Mouse (Mus musculus) midbrain, postnatal 0 days (tissue): ENCODE measurements around the gene Macrod1. TPM values are rescaled to one million over a fixed set of nuclear protein-coding genes. Genes with fewer than 3 reads are reported as not detected.

Source experiments
- ATAC-seq: fragments of 200-750 bp; cut with Nextera tagmentation; 2 replicates; pipeline ENCODE4 v1.8.0; 2017; ENCODE audit warnings: moderate number of reproducible peaks, mild to moderate bottlenecking, moderate TSS enrichment, moderate library complexity; ENCODE audit not compliant: low FRiP score
- DNase-seq: peaks from one replicate; pipeline ENCODE4 v3.0.0-alpha.2; 2015; ENCODE audit warnings: low spot score
- H3K27ac ChIP-seq: fragments of 300-500 bp; sonication (generic); 2 replicates; pipeline ENCODE4 v1.5.1; 2014; ENCODE audit warnings: low read depth, mild to moderate bottlenecking, low read length, mixed read lengths
- H3K27me3 ChIP-seq: fragments of 300-500 bp; sonication (generic); 2 replicates; pipeline ENCODE4 v1.6.1; 2014; ENCODE audit warnings: low read length, control low read depth, mixed read lengths; ENCODE audit not compliant: insufficient read depth
- H3K36me3 ChIP-seq: fragments of 300-500 bp; sonication (generic); 2 replicates; pipeline ENCODE4 v1.6.1; 2014; ENCODE audit warnings: low read length, control low read depth, mixed read lengths; ENCODE audit not compliant: insufficient read depth
- H3K4me1 ChIP-seq: fragments of 300-500 bp; sonication (generic); 2 replicates; pipeline ENCODE4 v1.6.1; 2014; ENCODE audit warnings: mild to moderate bottlenecking, control low read depth, antibody characterized with exemption, low read length, mixed read lengths; ENCODE audit not compliant: insufficient read depth
- H3K4me2 ChIP-seq: fragments of 300-500 bp; sonication (generic); 2 replicates; pipeline ENCODE4 v1.6.1; 2014; ENCODE audit warnings: low read depth, mild to moderate bottlenecking, low read length, mixed read lengths; ENCODE audit not compliant: poor library complexity, severe bottlenecking
- H3K4me3 ChIP-seq: fragments of 300-500 bp; sonication (generic); 2 replicates; pipeline ENCODE4 v1.5.1; 2014; ENCODE audit warnings: low read depth, mild to moderate bottlenecking, low read length, moderate library complexity
- H3K9ac ChIP-seq: fragments of 300-500 bp; sonication (generic); replicated peaks from 2 replicates; pipeline ENCODE4 v1.6.1; 2014; ENCODE audit warnings: mild to moderate bottlenecking, low read length, moderate library complexity, mixed read lengths; ENCODE audit not compliant: poor library complexity, severe bottlenecking
- H3K9me3 ChIP-seq: fragments of 300-500 bp; sonication (generic); 2 replicates; pipeline ENCODE4 v1.6.1; 2016; ENCODE audit warnings: low read length, control low read depth
- CTCF ChIP-seq: IDR thresholded peaks from 2 replicates; pipeline ENCODE4 v1.5.1; 2016; ENCODE audit warnings: antibody characterized with exemption, mild to moderate bottlenecking
- WGBS: fragments of 180-500 bp; shearing (Covaris S2); extraction: QIAGEN DNeasy Blood & Tissue Kit; methylation state at CpG from one replicate; pipeline ENCODE4 v1.1.7; 2014; 5-methylcytosine and 5-hydroxymethylcytosine counted together
- polyA plus RNA-seq: library from polyadenylated mRNA; unstranded; fragments of >200 nt; fragmentation: Nextera tagmentation; extraction: Ambion mirVana; gene quantifications from 2 replicates; pipeline ENCODE4 v1.2.1, GENCODE M21; 2015
- total RNA-seq: library from RNA; depleted of rRNA; stranded (reverse); fragments of >200 nt; gene quantifications from 2 replicates; pipeline ENCODE4 v1.2.3, GENCODE M21; 2014; rRNA removed

Macrod1 gene
- total RNA-seq (1.4 and 5.1 TPM in 2 replicates), polyA plus RNA-seq (5.9 and 6.2 TPM in 2 replicates)

- Histone ChIP-seq H3K4me1 (peaks cover 9% of the 10 kb centered on the region; the same call in 1 of the 2 replicates), H3K4me3 (peak within 1 kb of the TSS; percentile 71), H3K9ac (peak within 1 kb of the TSS; percentile 59), H3K4me2 (peak within 1 kb of the TSS; percentile 100), H3K27me3 (no peaks in the 10 kb centered on the region), H3K27ac (no peak within 1 kb of the TSS), H3K36me3 (no peaks in the 10 kb centered on the region), H3K9me3 (no peaks in the 10 kb centered on the region)
- no peak for TF ChIP-seq CTCF
- DNase-seq = peak; percentile 74
- WGBS = under 1% methylated on average over 57 of the region's 72 CpGs
- ATAC-seq = peak; percentile 66
Observed at GRCm38 (mm10) chr19:7056248-7057087, at the start of gene Macrod1. Macrod1 (plus strand) TSS chr19:7056810.

DNA sequence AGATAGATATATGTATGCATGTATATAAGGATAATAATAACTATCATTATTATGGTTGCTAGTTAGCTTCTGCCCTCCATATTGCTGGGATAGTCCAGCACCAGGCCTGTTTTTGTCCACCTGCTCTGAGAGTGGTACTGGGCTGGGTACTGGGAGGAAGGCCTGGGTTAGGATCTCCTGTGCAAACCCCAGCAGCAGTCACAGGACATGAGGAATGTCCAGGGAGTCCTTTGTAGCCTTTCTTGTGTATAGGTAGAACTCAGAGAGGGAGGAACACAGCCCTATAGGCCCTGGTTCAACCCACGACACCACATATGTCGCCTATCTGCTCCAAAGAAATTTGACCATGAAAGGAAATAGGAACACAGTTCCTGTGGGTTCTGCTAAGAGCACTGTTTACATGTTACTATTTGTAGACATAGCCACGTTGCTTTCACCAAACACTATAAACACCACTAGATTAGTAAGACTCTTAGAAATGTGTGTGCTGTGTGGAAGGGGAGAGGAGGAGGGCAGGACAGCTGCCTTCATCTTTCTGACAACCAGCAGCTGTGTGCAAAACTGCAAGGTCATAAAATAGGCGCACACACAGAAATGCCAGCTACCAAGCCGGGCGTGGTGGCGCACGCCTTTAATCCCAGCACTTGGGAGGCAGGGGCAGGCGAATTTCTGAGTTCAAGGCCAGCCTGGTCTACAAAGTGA, 49.6 kb upstream of the Macrod1 start:
- no peaks in the 10 kb centered on the region for H3K36me3 ChIP-seq
- WGBS = 94% methylated on average over 9 of the region's 9 CpGs
- no peaks in the 10 kb centered on the region for H3K4me1 ChIP-seq
- H3K9ac ChIP-seq = no peak overlapping the region
- no peak overlapping the region for H3K4me3 ChIP-seq
- H3K27me3 ChIP-seq = no peaks in the 10 kb centered on the region
- ATAC-seq = no peak
- no peak overlapping the region for H3K4me2 ChIP-seq
- H3K27ac ChIP-seq = no peak overlapping the region
- no peak for TF ChIP-seq CTCF
- H3K9me3 ChIP-seq = no peaks in the 10 kb centered on the region
- no peak for DNase-seq

DNA sequence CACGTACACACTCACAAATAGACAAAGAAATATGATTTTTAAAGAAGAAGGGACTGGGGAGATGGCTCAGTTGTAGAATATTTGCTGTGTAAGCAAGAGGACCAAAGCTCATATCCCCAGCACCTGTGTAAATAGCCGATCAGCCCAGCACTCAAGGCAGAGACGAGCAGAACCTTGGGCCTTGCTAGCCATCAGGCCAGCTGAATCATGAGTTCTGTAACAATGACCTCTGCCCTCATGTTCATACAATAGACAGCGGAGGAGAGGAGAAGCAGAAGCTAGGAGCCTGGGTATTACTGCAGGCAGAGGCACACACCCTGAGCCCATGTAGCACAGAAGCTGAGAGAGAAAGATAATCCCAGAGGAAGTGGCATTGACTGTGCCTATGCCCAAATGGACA, 44.2 kb upstream of the Macrod1 start:
- no peaks in the 10 kb centered on the region for H3K4me1 ChIP-seq
- 81% methylated on average over 4 of the region's 4 CpGs for WGBS
- H3K9me3 ChIP-seq = no peaks in the 10 kb centered on the region
- H3K4me3 ChIP-seq = no peak overlapping the region
- ATAC-seq (no peak), DNase-seq (no peak)
- no peak overlapping the region for H3K4me2 ChIP-seq
- H3K27ac ChIP-seq = no peak overlapping the region
- TF ChIP-seq CTCF = no peak
- no peak overlapping the region for H3K9ac ChIP-seq
- no peaks in the 10 kb centered on the region for H3K27me3 ChIP-seq
- H3K36me3 ChIP-seq = 0 out of 2 replicates have a peak, but pooled peaks cover 2% of the 10 kb centered on the region

DNA sequence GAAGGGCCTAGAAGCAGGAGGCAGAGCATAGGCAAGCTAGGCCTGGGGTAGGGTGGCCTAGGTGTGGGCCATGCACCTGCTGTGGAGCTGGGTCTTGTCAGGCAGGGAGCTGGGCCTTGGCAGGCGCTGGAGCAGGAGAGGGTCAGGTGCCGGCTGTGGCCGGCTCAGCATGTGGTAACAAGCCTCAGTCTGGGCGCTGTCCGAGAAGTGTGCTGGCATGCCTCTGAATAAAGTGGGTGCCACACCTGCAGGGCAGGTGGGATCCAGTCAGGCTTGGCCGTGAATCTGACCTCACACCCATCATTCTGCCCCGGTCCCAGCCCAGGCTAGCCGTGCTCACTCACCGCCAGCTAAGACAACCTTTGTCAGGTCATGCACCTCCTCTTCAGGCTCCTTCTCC, 42.6 kb upstream of the Macrod1 start:
- Histone ChIP-seq H3K27me3 (no peaks in the 10 kb centered on the region), H3K4me1 (no peaks in the 10 kb centered on the region), H3K9me3 (no peaks in the 10 kb centered on the region), H3K4me2 (no peak overlapping the region), H3K27ac (no peak overlapping the region), H3K9ac (no peak overlapping the region), H3K36me3 (peaks cover 9% of the 10 kb centered on the region; the same call in 1 of the 2 replicates), H3K4me3 (no peak overlapping the region)
- no peak for TF ChIP-seq CTCF
- no peak for ATAC-seq
- DNase-seq = no peak
- WGBS = 89% methylated on average over 9 of the region's 9 CpGs

DNA sequence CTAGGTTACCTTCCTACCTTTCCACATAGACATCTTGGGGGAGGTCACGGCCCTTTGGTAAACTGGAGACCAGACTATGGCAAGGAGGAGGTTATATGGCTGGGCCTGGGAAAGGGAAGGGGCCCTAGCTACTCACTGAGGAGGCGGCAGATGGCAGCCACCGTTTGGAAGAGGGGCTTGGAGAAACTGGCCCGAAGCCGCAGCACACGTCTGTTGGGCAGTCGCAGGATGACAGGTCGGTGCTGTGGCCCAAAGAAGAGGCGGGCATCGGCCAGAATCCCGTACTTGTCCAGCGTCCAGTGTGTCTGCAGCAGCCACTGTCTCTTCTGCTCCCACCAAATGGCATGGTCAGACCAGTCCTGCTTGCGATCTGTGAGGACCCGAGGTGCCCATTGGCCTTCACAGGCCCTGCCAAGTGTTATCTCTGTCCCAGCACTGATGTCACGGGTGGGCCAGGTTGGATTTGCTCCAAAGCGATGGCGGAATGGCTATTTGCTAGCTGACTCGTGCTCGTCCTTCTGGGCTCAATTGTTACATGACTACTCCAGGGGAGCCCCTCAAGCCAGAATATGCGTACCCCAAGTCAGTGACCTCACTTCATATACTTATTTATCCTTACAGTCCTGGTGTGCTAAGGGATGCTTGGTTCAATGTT, 42.0 kb upstream of the Macrod1 start:
- DNase-seq (no peak), ATAC-seq (no peak)
- no peak overlapping the region for H3K27ac ChIP-seq
- no peaks in the 10 kb centered on the region for H3K9me3 ChIP-seq
- peaks cover 13% of the 10 kb centered on the region for H3K36me3 ChIP-seq
- H3K4me1 ChIP-seq = no peaks in the 10 kb centered on the region
- no peak for TF ChIP-seq CTCF
- H3K27me3 ChIP-seq = no peaks in the 10 kb centered on the region
- H3K4me3 ChIP-seq = no peak overlapping the region
- H3K9ac ChIP-seq = no peak overlapping the region
- 92% methylated on average over 20 of the region's 20 CpGs for WGBS
- no peak overlapping the region for H3K4me2 ChIP-seq
